Mouse (Mus musculus) layer of hippocampus, adult 9-11 months (tissue): ENCODE results near the gene Tgif1.
A peak's percentile ranks its signal among the peaks of the same experiment; 100 is the strongest.

ENCODE experiments used
- DNase-seq: peaks from one replicate; pipeline ENCODE4 v3.0.0; 2022

Gene Tgif1

DNA sequence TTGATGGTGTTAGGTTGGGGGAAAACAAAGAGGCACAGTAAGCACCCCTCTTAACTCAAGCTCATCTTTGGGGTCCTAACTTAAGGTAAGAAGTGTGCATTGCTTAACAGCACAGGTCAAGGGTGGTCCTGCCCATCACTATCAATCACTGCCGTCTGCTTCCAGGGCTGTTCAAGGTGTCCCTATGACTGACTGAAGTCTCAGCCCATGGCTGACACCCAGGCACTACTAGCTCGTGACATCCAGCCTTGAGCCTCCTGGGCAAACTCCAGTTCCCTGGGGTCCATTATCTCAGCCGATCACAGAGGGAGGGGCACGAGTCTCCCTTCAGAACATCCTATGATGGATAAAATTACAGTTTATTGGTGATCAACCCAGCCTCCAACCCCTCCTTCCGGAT lies 12.7 kb upstream of the Tgif1 start:
- no peak for DNase-seq

DNA sequence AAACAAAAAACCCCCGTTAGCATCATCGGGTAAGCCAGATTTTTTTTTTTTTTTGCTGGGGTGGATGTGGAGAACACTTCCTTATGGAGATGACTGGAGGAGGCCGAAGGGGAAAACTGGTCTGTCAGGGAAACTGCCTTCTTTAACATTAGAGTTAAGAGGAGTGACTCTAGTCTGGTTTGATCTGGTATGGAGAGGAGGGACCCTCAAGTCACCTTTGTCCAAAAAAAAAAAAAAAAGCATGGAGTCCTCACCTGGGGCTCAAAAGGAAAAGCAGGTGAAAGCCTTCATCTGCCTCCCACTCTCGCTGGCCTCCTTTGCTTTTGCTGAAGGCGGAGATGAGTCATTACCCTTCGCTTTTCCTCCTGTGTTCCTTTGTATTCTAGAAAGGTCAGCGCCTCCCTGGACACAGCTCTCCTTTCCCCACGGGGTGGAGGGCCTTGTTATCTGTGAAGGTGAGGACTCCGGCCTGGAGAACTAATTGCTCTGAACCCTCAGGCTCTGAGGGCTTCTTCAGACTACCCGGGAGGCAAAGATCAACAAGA lies 11.8 kb upstream of the Tgif1 start:
- no peak for DNase-seq

DNA sequence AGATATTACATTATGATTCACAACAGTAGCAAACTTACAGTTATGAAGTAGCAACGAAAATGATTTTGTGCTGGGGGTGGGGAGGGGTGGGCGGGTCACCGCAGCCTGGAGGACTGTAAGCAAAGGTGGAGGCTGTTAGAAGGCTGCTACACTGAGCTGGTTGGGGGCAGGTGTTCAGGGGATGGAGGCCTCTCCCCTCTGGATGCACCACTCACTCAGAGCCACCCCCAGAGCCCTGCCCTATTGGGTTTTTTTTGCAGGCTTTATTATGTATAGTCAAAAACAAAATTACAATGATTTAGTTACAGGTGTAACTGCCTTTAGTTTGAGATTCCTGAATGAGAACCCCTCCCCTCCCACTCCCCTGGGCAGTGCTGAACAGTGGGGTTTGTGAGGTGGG lies 11.3 kb upstream of the Tgif1 start:
- DNase-seq: no peak

DNA sequence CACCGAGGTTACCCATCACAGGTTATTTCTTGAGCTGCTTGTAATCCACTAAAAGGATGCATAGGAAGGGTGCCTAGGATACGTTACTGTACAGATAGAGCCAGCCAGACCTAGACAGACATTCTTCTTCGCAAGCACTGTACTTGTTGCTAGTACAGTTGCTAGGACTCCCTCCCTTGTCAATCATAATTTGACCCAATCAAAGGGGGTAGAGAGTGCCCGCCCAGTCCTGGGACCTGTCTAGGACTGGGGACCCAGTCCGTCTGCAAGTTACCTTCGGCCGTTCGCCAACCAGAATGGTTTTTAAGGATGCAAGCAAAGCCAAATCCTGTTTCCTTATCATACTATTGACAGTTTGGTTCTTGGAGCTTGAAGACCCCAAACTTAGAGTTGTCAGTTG lies 10.8 kb upstream of the Tgif1 start:
- no peak for DNase-seq

DNA sequence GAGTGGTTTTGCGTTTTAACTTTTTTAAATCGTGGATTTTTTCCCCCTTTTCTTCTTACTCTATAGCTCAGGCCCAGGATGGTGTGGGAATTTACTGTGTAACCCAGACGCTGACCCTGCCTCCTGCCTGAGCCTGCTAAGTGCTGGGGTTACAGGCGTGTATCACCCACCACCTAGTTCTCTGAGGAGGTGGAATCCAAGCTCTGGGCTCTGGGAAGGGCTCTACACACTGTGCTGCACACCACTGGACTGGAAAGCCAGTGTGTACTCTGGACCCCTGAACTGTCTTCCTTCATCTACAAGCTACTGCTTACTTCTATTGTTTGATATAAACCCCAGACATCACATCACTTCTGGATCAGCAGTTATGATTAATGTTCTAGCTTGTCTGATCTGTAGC lies 5.5 kb upstream of the Tgif1 start:
- no peak for DNase-seq

DNA sequence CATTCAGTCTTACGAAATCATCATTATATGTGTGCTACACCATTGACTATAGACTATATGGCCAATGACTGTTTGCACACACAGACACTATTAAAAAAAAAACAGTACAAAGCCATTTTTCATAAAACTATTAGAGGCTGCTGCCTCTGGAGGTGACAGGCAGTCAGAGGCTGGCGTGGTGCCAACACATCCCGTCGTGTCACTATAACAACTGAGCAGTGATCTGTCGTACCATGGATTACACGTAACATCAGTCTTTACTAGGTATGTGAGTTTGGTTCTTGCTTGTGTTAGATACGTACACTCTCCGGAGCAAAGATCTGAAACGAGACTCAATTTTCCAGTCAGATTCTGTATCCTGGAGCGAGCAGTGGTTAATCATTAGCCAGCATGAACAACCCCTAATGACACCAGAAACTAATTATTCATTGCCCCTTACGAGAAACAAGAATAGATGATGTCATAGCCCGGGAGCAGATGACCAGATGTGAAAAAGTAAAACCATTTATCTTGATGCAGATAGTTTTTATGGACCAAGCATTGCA lies 3.6 kb upstream of the Tgif1 start:
- DNase-seq: no peak

DNA sequence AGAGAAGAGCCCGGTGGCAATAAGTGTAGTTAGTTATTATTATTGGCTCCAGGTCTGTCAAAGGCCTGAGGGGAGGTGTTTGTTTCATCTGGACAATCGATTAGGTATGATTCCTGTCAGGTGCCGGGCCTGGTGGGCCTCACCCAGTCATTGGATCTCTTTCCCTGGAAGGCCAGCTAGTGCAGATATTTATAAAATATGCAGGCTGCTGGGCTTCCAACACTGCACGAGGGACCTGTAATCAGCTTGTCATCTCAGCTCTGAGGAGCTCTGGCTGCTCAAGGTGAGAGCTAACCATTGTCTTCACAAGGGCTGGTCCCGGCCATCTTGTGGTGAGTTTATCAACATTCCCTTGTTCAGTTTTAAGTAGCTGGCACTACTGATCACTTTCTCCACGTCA lies 675 bp upstream of the Tgif1 start:
- no peak for DNase-seq

DNA sequence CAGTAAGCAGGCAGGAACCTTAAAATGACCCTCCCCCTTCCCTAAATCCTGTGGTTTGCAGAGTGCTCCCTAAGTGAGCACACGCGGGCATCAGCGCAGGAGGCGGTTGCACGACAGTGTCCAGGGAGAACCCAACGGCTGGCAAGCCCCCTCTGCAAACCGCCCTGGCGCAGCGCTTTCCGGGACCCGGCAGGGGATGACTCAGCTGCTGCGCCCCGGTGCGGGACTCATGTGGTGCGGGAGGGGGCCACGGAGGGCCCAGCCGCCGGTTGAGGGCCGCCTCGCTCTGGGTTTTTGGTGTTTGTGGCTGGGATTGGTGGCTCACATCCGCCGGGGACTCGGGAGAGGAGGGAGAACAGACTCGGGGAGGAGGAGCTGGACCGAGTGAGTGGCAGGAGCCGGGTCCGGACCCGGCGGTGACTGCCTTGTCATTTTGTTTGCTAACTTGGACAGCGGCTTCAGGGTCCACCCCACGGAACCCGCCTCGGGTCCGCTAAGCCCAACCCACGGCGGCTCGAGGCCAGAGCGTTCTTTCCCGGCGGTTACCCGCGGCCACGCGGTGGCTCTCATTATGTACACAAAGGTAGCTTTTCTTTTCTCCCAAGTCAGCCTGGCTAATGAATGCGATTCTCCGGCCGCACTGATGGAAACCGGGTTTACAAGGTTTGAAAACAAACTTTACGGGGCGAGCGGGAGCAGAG lies 510 bp downstream of the Tgif1 start:
- peak; percentile 78 for DNase-seq

DNA sequence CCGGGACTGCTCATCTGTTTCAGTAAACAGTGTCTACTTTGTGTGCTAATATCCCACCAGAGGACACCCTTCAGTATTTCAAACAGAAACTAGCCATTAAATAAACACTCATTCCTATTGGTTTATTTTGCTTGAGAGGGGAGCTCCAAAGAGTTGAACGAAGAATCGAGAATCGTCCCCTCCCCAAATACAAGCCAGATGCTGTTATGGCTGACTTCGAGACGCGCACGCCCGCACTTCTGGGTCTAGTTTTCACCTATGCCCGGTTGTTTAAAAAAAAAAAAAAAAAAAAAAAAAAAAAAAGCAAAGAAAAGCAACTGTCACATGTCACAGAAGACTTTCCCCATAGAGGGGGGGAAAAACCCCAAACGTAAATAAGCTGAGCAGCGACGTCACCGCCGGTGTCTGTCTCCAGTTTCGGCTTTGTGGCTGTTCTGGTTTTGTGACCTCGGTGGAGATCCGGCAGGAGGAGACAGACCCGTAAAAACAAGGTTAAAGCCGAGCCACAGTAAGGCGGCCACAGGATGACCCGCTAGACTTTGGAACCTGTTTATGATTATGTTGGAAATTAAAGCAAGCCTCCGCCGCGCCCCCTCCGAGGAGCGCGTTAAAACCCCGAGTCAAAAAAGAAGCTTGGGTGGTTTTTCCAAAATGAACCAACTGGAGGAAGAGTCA lies 1.2 kb downstream of the Tgif1 start:
- peak; percentile 60 for DNase-seq

DNA sequence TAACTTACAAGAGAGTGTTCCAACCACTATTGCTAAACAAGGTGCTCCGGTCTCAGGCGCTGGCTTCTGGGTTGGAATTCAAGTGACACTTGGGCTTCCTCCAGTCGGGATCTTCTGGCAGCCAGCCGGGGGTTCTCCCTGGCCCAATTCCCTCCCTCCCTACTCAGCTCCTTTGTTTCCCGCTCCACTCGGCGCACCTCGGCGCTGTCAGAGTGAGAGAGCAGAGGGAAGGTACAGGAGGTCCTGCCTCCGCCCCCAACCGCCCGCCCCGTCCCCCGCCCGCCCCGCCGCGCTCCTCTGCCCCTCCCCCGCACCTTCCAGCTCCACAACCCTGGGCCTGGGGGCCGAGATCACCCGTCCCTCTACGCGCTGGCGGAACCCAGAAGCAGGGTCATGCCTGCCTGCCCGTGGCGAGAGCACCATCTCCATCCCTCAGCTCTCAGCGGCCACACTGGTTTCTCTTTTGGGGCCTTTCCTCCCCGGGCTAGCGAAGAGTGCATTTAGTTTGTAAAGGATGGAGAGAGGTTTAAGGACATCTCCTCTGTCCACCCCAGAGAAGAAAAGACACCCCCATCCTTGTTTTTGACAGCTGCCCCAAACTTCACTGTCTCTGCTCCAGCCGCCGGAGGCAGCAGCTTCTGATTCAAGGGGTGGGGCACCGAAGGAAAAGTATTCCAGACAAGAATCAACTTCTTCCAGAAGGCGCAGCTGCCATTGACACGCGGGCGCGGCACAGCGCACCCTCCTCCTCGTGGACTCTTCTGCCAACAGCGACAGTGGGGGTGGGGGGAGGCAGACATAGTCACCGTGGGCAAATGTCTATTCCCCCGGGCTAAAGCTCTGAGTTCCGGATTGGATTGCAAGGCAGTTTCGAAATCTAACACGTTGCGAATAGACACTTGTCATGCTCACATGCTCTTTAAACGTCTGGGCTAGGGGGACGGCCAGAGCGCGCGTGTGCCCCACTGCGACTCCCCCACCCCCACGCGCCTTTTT lies 2.1 kb downstream of the Tgif1 start:
- DNase-seq: peak; percentile 83

DNA sequence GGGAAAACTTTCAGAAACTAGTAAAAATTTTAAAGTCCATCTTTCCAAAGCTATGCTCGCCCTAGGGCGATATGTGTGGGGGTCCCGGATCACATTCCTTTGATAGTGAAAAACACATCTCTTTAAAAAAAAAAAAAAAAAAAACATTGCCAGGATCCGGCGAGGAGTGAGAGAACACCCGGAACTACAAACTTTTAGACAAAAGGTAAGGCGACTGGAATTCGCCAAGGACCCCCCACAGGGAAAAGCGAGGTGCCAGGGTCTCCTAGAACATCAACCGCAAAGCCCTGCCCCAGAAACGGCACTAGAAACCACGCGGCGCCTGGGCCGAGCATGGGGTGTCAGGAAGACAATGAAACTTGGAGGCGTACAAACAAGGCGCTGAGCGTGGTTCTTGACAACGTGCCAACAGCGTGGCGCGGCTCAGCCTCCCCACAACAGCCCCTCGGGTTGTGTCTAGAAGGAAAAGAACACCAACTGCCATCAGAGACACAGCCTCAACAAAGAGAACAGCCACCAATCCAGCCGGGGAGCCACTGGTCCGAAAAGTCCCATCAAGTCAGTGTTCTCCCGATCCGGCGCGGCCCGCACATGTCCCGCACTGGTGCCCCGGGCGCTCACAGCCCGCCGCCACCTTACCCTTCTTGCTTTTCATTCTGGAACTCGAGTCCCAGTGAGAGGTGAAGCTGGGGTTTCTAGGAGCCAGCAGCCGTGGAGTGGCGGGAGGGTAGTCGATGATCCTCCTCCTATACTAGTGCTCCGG lies 2.9 kb downstream of the Tgif1 start:
- peak; percentile 29 for DNase-seq

DNA sequence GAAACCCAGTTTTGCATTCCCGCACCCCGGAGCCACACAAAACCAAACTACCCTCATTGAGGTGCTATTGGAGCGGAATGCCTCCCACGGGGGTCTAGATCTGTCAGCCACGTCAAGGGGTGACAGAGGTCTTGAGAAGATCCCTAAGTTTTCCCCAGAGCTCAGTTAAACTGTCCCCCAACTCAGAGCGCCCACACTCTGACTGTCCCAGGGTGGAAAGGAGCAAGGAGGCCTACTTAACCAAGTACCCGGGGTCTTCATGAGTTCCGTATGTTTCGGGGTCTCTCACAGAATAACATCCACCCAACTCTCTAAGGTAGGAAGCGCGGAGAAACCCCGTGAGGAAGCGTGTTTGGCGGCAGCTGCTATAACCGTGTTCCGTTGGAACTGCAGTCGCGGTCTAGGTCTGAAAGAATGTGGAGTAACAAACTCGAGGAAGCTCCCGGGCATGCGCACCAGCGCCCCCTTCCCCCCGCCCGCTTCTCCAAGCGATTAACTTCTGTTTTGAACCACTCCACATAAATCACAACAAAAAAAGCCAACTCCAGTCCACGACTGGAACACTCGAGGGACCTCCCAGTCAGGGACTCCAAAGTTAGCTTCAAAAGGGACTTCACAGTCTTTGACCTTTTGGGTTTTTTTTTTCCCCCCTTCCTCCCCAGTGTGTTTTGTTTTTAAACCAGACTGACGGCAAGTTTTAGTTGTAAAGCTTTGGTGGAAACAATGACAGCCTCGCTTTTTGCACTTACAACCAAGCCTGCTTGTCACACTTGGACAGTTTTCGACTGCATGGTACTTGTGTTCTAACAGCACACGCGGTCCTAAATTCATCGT lies 3.7 kb downstream of the Tgif1 start:
- peak; percentile 55 for DNase-seq

DNA sequence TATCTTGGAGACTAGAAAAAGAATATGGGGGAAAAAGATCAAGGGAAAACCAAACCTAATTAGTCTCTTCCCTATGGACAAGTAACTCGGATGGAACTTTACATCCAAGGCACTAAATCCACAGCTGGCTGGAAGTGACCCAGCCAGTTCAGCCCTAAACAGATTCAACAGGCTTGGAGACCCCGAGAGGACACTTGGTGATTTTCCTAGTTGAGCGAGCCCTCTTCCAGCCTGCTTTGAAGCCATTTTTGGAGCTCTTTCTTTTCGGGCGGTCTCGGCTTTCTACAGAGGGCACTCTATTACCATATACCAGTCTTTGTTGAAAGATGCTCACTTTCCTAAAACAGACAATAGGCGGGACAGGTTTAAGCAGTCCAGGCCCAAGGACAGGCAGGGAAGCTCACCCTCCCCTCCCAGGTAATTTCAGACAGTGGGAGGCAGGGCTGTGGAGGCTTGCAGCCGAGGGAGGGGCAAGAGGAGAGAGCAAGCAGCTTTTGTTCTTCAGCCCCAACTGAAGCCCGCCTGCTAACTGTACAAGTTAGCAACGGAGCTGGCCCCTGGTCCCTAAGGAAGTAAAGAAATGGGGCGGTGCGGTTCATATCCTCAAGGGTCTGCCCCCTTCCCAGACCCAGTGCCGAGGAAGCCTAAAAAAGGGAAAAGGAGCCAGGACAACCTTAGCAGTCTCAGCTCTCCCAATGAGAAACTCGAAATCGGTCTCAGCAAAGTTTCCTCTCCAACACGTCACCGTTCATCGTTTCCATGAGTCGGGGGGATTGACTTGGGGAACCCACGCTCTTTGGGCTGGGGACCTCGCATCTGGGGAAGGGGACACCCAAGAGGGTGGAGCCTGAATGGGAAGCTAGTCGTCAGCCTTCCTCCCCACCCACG lies 4.6 kb downstream of the Tgif1 start:
- DNase-seq: no peak

DNA sequence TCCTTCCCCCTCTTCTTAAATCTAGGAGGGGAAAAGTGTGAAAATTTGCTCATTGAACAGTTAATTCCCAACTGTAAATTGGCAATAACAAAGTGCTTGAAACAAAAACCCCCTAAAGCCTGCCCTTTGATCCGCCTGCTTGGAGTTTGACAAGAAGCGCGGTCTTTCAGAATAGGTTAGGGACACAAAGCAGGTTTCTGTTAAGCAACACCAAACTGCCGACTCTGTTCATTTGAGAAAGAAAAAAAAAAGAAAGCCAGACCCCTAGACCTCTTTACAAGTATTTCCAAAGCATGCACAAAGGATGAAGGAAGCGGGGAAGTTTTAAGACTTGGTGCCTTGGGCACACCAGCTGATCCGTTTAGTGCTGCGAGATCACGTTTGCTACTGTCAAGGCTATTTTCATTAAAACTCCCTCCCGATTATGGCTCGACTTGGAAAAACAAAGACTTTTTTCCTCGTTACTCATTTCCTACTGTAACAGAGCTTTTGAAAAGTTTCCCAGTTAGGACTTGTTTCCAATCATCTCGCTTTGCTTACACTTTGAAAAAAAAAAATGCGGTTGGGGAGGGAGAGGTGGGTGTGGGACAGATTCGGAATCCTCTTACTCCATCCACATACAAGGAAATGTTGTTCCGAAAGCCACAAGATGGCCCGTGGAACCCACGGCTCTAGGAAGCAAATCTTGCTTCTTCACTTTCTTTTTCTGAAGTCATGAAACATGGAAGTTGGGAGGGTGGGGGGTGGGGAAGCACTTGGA lies 5.4 kb downstream of the Tgif1 start:
- DNase-seq: no peak

DNA sequence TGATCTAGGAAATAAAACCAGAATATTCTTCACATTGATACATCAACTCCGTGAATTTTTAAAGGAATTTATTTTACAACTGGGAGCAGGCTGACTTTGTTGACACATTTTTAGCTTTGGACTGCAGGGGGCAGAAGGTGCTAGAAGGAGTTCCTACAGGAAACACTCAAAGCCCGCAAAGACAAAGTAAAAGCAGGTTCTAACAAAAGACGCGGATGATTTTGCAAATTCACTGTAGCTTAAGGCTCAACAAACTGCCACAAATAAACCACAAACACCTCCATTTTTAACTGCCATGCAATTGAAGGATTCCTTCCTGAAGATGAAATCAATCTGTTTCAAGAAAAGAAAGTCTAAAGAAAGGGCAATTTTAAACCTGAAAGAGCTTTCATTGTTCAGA lies 6.3 kb downstream of the Tgif1 start:
- no peak for DNase-seq

DNA sequence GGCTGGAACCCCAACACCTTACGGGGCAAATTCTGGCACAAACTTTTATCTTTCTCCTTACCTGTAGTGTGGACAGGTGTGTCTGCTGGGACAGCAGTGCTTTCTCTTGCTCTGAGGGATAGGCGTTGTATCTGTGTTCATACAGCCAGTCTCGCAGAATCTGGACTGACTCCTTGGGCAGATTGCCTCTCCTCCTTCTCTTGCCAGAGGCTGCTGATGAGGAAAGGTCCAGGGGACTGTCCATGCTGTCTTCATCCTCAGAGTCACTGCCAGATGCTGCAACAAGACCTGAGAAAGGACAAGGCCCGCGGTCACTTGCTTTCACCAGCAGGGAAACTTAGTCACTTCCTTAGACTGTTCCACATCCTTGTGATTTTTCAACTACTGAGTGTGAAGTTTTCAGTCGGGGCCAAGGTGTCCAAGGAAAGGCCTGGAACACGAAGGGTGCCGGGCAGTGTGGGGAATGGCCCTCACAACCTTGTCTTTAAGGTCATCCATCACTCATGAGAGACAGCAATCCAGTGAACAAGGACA lies 7.2 kb downstream of the Tgif1 start:
- no peak for DNase-seq

DNA sequence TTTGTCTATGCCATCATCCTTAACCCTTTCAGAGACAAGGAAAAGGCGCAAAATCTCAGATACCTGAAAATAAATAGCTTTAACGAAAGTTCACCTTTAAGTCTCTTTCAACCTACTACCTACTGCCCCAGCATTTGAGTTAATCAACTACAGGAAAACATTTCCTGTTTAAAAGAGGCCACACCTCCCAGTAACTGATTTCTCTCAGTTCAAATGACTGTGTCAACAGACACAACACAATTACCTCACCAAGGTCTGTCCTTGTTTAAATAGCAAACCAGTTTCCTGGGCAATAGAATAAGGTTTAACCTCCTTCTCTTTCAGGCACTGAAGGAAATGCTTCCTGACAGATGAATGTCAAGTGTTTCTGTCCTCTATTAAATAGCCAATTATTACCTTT lies 7.8 kb downstream of the Tgif1 start:
- DNase-seq: no peak

DNA sequence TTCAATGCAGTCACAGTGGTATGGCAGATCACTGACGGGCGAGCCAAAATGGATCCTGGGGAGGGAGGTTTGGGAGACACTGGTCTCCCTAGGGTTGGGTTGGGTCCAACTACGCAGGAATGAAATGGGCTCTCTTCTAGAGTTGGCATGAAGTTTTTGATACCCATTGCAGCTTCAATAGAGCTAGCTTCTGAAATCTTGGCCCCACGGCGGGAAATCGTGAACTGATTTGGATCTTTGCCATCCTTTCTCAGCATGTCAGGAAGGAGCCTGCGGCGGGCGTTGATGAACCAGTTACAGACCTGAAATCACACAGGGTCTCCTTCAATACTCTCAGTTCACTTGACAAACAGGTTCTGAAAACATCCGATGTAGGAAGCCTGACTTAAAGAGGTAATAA lies 8.4 kb downstream of the Tgif1 start:
- no peak for DNase-seq

DNA sequence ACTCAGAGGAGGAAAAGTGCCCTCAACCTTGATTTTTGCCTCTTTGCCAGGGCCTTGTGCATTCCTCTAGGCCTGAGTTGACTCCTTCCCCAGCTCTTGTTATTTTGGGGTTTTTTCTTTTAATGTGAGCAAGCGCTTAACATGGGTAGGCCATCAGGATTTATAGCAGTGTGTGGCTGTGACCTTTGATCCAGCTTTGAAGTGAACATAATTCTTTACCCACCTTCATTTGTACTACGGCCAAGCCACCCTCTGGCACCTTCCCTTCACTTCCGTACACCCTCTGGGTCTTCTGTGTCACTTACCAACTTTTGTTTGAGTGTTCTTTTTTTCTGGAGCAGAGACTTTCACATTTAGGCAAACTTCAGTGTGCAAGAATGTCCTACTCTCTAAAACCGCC lies 10.1 kb downstream of the Tgif1 start:
- no peak for DNase-seq
